Mouse (Mus musculus): Measurements from ENCODE around the gene Stk26. TPM values are rescaled to one million over a fixed set of nuclear protein-coding genes. Genes with fewer than 3 reads are reported as not detected.
A peak's percentile ranks its signal among the peaks of the same experiment; 100 is the strongest.

Stk26 gene
- 1 to 10 TPM; 4.1 to 4.3 TPM for total RNA-seq (2021)
- long read RNA-seq, experiment 1, partial matches to known transcripts, result 1 of 1 reads
- long read RNA-seq, experiment 1, other reads (novel, unspliced or antisense), result 0 of 1 reads
- long read RNA-seq, experiment 2, result 0 reads

DNA sequence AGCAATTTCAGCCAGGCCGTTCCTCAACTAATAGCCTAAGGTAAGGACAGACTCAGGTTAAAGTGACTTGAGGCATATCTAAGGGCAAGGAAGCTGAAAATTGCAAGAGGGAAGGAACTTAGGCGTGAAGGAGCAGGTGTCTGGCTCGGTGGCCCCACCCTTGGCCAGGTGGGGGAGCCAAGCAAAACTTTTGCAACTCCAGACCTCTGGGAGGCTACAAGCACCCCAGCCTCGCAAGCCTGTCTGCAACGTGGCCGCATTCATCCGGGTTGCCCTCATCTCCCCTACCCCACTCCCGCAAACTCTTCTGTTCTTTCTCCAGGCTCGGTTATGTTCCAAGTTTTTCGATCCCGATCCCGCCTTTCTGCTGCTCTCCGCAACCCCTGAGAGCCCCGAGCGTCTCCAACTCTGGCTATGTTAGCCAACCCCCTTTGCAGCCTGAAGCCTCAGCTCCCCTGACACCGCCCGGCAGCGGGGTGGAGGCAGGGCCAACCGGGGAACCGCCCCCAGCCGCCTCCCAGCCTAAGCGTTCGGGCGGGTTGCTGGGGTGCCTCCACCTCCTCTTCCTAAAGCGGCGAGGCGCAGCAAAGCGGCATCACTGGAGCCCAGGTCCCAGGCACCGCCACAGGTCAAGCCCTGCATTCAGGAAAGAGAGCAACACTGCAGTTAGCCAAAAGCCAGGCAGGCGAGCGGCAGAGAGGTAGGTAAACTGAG lies at the start of gene Stk26:
Gene Stk26, plus strand, starts transcription at position 201 of the 714 bp plus-strand sequence.
- peak; percentile 77 for DNase-seq

DNA sequence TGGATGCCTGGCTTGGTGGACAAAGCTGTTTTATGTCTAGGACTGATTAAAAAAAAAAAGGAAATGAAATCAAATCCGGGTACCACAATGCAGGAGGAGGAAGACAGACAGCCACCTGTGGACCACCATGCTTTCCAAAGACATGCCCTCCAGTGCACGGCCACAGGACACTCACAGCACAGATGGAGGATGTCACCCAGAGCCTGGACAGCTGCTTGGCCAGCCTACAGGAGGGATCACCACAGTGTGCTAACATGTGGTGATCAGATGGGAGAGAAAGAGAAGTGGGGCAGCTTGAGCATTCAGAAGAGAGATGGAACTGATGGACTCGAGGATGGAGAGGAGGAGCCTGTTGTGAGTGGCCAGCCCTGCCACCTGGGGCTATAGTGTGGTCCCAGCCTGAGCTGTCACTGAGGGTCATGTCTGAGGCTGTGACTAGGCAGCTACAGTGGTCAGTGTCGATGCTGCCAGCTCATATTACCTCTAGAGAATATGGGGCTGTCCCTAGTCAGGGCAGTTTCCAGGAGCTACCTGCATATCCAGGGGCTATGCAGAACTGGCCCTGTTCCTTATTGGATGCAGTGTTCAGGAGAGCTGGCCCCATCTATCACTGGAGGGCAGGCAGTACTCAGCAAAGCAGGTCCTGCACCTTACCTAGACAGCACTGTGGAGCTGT lies 47.7 kb upstream of the Stk26 start:
- DNase-seq, result no peak

DNA sequence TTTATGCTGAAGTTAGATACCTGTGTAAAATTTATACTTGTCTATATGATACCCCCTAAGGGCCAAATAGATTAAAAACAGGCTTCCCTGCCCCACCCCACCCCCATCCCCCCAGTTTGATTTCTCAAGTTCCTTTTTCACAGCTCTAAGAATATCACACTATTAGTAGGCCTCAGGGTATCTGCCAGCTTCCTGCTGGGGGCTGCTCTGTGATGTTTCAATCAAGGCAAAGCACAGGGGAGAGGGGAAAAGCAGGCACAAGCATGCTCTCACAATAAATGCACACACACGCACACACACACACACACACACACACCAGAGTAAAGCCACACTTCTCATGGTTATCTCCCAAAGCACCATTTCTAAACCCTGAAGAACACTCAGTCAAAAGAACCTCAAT lies 43.0 kb upstream of the Stk26 start:
- DNase-seq, result no peak

DNA sequence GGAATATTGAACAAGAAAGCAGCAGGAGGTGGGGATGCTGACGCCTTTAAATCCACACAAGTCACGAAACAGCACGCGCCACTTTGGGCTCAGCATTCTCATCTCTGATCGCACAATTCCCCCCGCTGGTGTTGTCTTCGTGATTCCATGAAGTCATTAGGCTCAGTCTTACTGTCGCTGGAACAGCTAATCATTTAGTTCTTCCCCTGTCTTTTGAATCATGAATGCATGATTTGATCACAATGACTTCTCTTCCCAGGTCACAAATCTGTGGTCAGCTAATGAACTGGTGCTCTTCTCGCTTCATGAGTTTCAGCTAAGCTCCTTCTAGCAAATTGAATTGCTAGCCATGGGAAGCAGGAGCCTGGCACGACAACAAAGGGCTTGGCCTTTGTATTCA lies 42.3 kb upstream of the Stk26 start:
- DNase-seq, result no peak

DNA sequence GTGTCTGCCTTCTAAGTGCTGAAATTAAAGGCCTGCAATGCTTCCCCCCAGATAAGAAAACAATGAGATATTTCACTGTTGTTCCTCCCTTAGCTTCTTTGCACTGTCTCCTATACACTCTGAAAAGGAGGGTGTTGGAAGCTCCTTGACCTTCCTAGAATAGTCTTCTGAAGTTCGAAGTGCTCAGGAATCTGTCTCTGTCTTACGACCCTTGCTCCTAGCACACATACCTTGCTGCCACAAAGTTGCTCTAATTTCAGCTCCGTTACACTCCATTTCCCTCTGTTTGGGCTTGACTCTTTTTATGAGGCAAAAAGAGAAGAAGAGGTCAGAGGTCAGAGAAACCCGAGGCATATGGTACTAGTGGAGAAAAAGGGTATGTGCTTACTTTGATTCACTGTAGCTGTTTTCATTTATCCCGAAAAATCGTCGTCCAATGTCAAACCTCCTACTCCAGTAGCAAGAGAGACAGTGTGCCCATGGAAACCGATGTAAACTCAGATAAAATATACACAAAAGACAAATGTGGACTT lies 41.1 kb upstream of the Stk26 start:
- no peak for DNase-seq

DNA sequence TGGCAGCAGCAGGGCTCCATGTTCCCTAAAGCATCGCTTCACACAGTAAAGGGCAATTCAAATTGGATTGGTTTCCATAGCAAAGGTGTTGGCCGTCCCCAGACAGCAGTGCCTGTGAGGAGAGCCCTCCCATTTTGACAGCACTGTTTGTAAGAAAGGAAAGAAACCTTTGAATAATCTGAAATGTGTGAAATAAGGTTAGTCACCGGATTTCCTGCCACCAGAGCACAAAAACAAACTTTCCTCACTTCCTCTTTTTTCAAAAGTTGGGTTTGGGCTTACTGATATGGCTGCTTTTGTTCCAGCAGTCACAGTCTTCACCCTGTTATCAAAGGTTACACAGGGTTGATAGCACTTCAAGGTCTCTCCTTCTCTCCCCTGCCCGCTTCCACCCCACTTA lies 35.2 kb upstream of the Stk26 start:
- DNase-seq, result no peak

DNA sequence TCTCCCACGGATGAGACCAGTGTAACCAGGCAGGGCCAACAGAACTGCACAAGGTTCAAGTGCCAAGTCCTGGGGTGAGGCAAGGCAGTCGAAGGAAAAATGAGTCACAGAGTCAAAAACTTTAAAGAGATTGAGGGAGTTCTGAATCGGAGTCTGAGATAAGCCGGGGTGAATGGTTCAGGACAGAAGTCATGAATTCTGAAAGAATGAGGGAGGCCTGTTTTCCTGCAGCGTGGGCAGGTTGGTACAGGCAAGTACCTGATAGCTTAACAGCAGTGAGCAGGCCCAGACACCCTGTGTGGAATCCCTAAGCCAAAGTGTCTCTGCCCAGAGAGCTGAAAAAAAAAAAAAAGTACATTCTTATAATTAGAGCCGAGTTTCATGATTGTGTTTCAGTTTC lies 17.0 kb upstream of the Stk26 start:
- no peak for DNase-seq

DNA sequence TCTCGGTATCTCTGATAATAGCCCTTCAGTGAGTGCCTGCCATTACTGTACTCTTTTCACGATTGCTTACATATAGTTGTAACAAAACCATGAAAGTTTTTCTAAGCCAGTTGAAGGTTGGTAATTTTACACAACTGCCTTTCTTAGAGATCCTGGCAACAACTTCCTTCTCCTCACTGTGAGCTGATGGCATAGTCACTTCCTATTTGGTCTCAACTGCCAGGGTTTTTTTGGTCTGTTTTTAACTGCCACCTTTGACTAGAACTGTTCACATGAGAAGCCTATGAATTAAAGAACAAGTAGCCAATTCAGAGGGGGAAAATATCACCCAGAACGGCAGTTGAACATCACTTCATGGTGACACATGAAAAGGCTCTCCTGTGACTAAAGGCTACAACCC lies 5.3 kb upstream of the Stk26 start:
- no peak for DNase-seq

DNA sequence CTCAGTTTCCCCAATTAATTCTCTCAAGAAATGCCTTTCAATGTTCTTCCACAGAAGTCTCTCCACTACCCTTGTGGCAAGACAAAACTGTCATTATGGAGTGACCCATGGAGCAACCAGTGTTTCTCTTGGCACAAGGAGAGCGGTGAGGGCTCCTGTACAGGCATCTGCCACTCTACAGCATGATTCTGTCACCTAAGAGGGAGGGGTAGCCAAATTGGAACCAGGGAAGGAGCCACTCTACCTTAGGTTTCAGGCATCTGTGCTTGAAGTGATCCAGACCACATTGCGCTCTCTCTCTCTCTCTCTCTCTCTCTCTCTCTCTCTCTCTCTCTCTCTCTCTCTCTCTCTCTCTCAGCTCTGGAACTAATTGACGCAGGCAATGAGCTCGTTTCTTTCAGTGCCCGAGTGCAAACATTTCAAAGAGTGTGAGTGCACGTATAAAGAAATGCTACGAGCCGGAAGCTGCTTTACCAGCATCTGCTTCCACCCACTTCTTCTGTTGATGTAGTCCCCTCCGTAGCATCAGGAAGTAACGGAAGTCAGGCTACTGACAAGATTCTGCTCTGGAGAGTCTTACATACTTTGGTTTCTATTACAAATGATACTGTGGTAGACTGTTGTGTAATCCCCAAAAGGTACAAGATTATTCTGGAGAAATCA lies 4.7 kb upstream of the Stk26 start:
- no peak for DNase-seq

DNA sequence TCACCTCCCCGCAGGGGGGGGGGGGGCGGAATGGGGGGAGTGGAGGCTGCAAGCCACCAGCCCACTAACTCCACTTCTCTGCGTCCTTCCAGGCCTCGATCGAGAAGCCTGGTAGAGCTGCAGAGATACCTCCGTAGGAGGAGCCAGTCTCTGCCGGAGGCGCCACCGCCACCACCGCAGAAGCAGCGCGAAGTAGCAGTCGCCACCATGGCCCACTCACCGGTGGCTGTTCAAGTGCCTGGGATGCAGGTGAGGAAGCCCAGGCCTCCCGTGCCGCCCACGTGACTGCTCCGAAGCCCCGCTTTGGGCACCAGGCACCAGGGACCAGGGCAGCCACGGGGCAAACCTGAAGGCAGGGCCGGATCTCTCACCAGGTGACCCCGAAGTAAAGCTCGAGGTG lies 740 bp downstream of the Stk26 start:
- DNase-seq, result peak; percentile 2

DNA sequence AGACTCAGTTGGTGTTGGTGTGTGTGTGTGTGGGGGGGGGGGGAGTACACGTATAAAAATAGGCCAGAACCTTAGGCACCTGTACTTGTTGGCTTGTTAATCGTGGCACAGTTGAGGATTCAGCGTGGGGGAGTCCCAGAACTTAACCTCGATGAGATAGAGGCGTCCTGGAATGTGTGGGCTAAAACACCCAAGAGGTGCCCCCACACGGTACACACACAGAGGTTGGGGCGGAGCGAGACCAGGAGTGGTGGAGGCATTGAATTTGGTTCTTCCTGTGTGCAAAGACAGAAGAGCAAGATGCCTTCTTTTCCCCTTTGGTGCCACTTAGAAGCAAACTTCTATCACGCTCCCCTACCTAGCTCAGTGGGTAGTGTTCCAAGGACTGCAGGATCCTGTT lies 1.2 kb downstream of the Stk26 start:
- no peak for DNase-seq

DNA sequence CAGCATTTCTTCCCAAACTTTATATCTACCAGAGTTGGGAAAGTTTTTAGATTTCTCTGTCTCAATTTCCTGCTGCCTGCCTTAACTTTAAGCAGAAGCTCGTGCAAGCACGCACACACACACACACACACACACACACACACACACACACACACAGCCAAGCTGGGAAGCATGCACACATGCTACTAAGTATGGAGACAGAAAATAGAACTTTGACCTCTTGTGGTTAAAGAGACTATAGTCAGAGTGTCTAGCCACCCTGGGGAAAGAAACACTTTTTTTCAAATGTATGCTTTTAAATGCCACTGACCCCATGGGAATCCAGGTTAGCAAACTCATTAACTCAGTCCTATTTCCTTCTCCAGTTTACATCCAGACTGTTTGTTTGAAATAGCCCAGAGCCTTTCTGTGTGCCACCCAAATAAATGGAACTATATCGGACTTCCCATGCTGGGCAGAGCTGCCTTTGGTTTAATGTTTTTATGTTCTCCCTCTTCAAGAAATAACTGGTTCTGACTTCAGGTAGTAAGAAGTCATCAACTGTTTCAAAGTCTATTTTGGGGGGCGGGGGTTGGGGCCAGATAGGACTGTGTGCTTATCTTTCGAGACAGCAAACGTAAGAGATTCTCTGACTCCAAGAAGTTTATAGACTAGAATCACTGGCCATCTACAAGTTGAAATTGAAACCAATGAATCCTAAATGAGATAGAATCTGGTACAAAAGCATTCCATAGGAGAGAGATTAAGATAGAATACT lies 9.8 kb downstream of the Stk26 start:
- DNase-seq, result no peak

DNA sequence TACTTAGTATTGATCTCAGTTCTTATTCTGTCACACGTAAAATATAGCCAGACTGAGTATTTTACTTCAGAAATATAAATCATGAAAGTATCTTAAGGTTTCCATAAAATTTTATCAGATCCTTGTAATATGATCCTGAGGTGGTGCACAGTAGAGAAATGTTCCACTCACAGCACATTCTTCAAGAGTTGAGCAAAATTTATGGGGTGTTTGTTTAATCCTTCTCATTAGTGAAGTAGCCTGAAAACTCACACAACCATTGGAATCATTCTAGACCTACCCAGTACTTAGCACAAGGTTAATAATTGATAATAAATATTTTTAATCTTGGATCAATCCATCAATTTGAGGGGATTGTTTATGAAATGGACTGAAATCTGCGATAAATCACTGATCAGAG lies 22.9 kb downstream of the Stk26 start:
- DNase-seq, result no peak

DNA sequence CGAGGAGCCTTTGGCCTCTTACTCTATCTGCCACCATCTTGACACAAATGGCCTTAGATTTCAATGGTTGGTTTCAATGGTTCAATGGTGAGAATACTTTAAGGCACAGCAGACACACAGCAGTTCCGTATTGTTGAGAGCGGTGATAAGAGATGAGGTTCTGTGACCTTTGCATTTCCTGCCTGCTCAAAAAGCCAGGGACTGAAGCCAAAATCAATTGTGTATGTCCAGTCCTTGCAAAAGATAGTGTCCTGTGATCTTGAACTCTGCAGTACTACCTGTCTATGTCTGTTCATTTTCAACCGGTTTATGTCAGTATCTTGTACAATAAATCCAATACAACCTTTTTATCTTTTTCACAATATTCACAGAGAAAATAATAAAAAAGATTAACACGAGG lies 23.9 kb downstream of the Stk26 start:
- DNase-seq, result no peak

DNA sequence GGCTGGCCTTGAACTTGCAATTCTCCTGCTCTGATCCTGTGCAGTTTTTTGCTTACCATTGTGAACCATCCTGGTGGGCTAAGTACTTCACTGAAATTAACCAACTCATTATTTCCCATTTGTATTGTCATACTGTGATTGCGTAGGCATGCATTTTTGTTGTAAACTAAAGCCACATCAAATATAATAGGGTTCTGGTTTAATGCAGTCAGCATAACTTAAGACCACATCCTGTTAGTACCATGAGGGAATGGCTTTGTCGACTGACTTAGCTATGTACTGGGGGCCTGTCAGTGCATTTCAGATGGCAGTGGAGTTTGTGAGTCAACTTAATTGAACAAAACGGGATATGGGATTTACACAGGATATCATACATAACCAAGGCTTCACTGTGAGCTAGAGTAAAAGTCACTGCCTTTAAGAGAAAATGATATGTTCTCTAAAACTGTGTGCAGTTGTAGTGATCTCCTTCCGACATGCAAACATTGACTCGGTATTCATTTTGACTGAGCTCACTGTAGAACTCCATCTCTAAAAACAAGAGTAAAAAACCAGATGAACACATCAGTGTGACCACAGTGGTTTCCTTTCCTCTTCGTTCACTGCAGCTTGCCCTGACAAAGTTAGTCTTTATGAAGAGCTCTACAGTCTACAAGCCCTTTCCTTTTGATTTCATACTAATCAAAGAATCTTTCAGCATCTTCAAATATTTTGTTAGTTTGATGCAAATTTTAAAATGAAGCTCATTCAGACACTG lies 33.6 kb downstream of the Stk26 start:
- DNase-seq, result no peak

DNA sequence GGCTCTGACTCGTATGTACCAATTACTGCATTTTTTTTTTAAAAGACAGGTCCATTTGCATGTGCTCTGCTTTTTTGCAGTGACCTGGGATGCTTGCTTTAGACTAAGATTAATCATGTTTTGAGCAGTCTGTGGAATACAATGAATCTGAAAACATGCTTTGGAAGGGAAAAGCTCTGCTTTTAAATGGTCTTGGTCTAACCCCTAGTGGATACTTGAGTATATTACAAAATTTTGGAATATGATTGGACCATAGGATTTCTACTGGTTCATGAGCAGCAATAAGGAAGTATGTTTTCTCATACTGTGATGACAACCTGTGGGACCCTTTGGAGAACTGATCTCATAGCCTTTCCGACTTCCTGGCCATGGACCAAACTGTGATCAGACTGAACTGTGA lies 47.2 kb downstream of the Stk26 start:
- no peak for DNase-seq

DNA sequence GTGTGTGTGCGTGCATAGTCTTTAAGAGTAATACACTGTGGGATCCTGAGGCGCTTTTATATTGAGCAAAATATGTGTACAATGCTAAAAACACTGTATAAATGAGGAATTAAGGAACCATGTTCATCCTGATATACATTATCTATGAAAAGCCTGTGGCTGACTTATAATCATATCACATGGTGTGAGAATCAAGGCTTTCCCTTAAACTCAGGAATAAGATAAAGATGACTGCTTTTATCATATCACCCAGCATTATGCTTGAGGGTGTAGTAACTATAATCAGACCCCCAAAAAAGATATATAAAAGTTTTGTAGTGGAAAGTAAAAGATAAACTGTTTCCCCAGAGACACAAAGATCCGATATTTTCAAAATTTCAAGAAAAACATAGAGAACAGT lies 62.6 kb downstream of the Stk26 start:
- no peak for DNase-seq

DNA sequence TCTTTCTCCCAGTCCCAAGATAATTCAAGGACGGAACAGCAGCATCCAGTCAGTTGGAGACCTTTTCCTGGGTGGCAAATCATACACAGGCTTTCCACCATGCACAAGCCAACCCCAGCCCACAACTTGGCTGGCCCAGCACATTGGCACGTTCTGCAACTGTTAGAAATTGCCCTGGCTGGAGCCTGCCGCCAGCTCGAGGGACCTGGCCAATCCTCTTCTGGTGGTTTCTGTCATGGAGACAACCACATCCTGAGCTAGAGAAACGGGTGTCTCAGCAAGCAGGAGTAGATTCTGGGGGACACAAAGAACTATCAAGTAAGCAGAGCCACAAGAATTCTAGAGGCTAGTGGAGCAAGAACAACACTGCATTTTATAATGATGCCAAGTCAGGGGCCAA lies 69.1 kb downstream of the Stk26 start:
- DNase-seq, result peak; percentile 3

DNA sequence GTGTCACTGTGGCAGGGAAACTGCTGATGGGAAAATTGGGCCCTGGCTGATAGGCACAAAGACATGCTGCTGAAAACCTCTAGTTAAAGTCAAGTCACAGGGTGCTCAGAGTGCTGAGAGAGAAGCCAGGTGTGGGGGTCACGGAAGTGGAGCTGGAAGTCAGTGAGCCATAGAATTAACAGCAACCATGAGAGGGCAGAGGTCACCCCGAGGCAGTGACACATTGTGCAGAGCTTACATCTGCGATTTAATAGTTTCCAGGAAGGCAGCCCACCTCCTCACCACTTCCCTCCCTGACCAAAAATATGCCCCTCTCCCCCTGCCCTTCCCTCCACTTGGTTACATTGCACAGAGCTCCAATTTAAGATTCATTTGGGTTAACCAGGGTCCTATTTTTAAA lies 76.5 kb downstream of the Stk26 start:
- DNase-seq, result no peak

DNA sequence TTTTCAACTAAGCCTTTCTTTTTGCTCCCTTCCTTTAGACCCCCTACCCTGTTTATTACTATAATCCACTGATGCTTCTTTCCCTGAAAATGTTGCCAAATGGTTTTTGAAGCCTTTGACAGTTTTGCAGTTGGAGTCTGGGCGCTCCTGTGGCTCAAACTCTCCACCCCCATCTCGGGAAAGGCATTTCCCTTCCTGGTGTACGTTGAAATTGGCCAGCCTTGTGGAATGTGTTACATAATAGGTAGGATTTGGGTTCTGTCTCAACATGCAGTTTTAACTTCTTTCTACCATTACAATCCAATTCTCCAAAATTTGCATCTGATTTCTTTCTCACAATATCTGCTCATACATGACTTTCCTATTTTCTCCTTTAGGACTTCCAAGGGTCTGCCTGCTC lies 77.9 kb downstream of the Stk26 start:
- no peak for DNase-seq

DNA sequence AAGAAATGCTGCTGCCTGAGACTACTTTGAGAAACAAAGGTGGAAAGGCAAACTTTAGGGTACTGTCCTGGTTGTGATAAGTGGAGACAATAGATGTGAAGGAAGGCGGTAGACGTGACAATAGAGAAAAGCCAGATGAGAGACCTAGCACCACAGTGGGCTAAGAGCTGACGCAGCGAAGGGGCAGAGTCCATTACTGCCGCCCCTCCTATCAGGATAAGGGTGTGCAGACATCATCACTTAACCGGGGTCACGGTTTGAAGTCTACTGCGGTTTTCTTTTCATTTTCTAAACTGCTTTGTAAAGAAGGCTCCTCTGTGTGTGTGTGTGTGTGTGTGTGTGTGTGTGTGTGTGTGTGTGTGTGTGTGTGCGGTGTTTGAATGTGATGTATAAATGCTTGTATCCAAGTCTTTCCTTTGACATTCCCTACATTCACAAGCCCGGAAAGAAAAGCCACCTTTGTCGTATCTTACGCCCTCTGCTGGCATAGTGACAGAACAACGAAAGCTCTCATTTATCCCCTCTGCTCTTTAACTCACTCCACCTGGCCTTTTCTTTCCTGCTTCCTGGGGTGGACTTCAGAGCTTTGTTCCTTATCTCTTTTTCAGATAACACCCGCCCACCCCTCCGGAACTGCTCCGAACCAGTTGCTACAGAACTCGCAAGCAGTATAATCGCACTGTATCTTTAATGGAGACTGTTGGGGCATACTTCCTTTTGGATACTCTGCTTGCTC lies 84.0 kb downstream of the Stk26 start:
- DNase-seq, result peak; percentile 16

All from adrenal gland, postnatal 10 days (tissue).